Mouse (Mus musculus) liver, embryonic 15.5 days (tissue): ENCODE measurements at regions not wholly inside any gene's neighbourhood (a gene's known extent, or its start where the extent isn't known, plus 50 kb on each side); places are given as distances from the start of the nearest gene placed in this dataset.

Source experiments
- ATAC-seq: fragments of 200-750 bp; cut with Nextera tagmentation; 2 replicates; pipeline ENCODE4 v1.8.0; 2017; ENCODE audit warnings: moderate number of reproducible peaks, mild to moderate bottlenecking, moderate library complexity; ENCODE audit not compliant: insufficient read depth
- H3K27ac ChIP-seq: fragments of 300-500 bp; sonication (generic); replicated peaks from 2 replicates; pipeline ENCODE4 v1.5.1; 2015; ENCODE audit warnings: mild to moderate bottlenecking, inconsistent platforms
- H3K27me3 ChIP-seq: fragments of 300-500 bp; sonication (generic); 2 replicates; pipeline ENCODE4 v1.6.1; 2015; ENCODE audit warnings: mild to moderate bottlenecking, inconsistent platforms
- H3K36me3 ChIP-seq: fragments of 300-500 bp; sonication (generic); replicated peaks from 2 replicates; pipeline ENCODE4 v1.6.1; 2015; ENCODE audit warnings: moderate library complexity, mild to moderate bottlenecking, inconsistent platforms
- H3K4me1 ChIP-seq: fragments of 300-500 bp; sonication (generic); replicated peaks from 2 replicates; pipeline ENCODE4 v1.6.1; 2015; ENCODE audit warnings: inconsistent platforms
- H3K4me2 ChIP-seq: fragments of 300-500 bp; sonication (generic); 2 replicates; pipeline ENCODE4 v1.6.1; 2015; ENCODE audit warnings: moderate library complexity, mild to moderate bottlenecking, inconsistent platforms
- H3K4me3 ChIP-seq: fragments of 300-500 bp; sonication (generic); replicated peaks from 2 replicates; pipeline ENCODE4 v1.5.1; 2015; ENCODE audit warnings: mild to moderate bottlenecking, inconsistent platforms
- H3K9ac ChIP-seq: fragments of 300-500 bp; sonication (generic); 2 replicates; pipeline ENCODE4 v1.6.1; 2015; ENCODE audit warnings: moderate library complexity, mild to moderate bottlenecking, inconsistent platforms
- H3K9me3 ChIP-seq: fragments of 300-500 bp; sonication (generic); replicated peaks from 2 replicates; pipeline ENCODE4 v1.6.1; 2016; ENCODE audit warnings: inconsistent platforms
- WGBS: fragments of 180-500 bp; shearing (Covaris S2); methylation state at CpG from one replicate; pipeline ENCODE4 v1.1.7; 2015; ENCODE audit warnings: mixed read lengths; ENCODE audit not compliant: insufficient replicate concordance; 5-methylcytosine and 5-hydroxymethylcytosine counted together

DNA sequence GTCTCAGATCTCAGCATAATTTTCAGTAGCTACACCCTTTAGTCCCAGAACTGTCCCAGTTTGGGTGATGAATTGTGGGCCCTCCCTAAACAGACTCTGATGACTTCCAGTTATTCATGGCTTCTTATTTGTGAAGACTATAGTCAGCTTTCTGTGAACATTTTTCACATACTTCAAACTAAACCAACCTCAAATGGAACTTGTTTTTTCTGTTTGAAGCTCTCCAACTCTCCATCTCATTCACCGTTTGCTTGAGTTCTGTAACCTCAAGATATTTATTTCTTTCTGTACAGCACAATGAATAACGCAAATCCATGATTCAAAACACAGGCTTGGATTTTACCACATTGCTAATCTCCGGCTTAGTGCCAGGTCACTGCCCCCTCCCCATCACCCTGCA is 453.4 kb downstream of the Plcl1 start:
- Histone ChIP-seq H3K4me1 (no peaks in the 10 kb centered on the region), H3K9ac (no peak overlapping the region), H3K4me2 (no peak overlapping the region), H3K9me3 (no peaks in the 10 kb centered on the region), H3K36me3 (no peaks in the 10 kb centered on the region), H3K27ac (no peak overlapping the region), H3K4me3 (no peak overlapping the region), H3K27me3 (no peaks in the 10 kb centered on the region)
- WGBS, result 64% methylated on average over 3 of the region's 3 CpGs
- ATAC-seq, result no peak

DNA sequence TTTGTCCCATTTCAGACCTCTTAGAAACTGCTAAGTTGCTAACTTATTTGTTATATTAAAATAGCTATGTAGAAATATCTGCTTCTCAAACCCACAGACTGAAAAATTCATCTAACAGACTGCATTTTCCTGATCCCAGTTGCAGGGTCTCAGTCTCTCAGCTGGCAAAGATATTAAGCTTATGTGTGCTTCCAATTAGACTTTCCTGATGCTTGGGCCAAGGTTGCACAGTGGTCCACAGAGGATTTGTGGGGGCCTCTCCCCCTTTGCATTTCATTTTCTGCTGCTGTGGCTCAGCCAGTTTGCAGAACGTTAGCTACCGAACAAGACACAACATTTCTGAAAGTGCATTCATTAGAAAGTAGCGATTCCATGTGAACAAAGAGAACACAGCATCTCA is 457.4 kb downstream of the Plcl1 start:
- H3K4me1 ChIP-seq, result no peaks in the 10 kb centered on the region
- H3K27me3 ChIP-seq, result no peaks in the 10 kb centered on the region
- no peak overlapping the region for H3K4me3 ChIP-seq
- no peaks in the 10 kb centered on the region for H3K9me3 ChIP-seq
- WGBS, result 72% methylated on average over 3 of the region's 3 CpGs
- no peak overlapping the region for H3K9ac ChIP-seq
- no peak for ATAC-seq
- H3K4me2 ChIP-seq, result no peak overlapping the region
- H3K36me3 ChIP-seq, result no peaks in the 10 kb centered on the region
- H3K27ac ChIP-seq, result no peak overlapping the region

DNA sequence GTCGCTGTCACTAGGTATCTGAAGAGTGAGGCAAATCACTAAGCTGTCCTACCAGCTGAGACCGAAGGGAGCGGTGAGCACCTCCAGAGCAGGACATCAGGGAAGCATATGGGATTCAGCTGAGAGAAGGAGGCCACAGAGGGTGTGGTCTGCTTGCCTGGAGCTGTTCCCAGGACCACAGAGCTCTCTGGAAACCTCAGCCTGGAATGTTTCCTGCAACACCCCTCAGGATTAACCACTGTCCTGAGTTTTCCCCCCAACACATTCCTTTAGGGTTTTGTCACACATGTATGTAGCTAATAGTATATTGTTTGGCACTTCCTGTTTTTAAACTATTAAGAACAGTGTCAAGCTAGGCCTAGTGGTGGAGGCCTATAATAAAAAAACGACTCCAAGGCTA is 459.6 kb downstream of the Plcl1 start:
- Histone ChIP-seq H3K9me3 (no peaks in the 10 kb centered on the region), H3K4me3 (no peak overlapping the region), H3K27ac (no peak overlapping the region), H3K4me1 (no peaks in the 10 kb centered on the region), H3K36me3 (no peaks in the 10 kb centered on the region), H3K9ac (no peak overlapping the region), H3K4me2 (no peak overlapping the region), H3K27me3 (no peaks in the 10 kb centered on the region)
- 46% methylated on average over 4 of the region's 4 CpGs for WGBS
- no peak for ATAC-seq

DNA sequence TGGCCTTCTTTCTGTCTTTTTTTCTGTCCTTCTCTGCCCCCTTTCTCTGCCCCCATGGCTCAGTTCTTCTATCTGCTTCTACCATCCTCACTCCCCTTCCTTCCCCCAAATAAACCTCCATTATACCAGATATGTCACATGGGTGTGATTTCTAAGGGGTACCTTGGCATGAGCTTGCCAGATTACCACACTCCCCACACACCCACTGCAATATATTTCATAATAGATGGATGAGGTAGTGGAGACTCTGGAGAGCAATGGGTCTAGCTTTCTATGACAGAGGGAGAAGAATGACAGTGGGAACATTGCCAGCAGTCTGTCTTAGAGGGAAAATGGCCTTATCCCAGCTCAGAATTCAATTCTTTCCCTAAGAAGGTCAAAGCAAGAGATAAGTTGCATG is 461.0 kb downstream of the Plcl1 start:
- Histone ChIP-seq H3K4me1 (no peaks in the 10 kb centered on the region), H3K9me3 (no peaks in the 10 kb centered on the region), H3K27ac (no peak overlapping the region), H3K27me3 (no peaks in the 10 kb centered on the region), H3K36me3 (no peaks in the 10 kb centered on the region), H3K4me3 (no peak overlapping the region), H3K4me2 (no peak overlapping the region), H3K9ac (no peak overlapping the region)
- ATAC-seq, result no peak

DNA sequence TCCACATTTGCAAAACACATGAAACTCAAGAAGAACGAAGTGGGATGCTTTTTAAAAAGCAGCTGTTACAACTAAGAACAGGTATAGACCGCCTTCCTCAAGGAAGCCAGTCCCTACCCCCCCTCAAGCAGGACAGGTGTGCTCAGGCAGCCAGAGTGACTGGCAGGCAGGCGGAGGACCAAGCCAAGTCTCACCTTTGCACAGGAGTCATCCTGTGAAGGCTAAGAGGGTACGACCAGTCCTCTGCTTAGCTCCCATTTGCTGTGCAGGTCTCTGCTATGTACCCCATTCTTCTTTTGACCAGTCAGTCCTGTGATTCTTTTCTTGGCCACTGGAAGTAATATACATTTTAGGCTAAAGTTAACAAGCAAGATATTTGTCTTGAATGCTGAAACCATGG is 467.9 kb downstream of the Plcl1 start:
- H3K4me1 ChIP-seq, result no peaks in the 10 kb centered on the region
- 59% methylated on average over 4 of the region's 4 CpGs for WGBS

DNA sequence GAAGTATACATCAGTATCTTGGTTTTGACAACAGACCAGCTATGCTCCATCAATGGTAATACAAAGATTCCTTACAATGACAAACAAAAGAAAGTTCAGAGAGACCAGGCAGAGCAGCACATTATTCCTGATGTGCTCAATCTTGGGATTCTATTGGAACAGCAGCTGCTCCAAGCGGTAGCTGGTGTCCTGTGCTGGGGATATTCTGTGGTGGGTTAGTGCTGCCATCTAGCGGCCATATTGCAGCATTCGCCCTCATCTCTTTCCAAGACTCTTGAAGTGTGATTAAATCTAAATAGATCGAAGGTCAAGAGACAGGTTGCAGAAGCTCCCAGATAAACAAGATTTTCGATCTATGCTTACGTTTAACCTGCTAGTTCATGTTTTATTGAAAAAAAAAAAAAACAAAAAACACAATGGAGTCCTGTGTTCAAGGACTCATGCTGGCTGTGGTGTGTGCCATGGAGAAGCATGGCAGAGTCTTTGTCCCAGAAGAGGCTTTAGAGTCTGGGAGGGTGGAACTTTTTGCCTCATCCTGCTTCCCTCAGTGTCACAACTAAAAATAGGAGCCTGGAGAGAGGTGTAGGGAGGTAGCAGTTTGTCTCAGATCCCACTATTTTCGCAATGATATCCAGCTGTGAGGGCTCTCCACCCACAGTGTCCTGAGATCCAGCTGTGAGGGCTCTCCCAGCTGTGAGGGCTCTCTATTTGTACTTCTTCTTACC is 468.6 kb downstream of the Plcl1 start:
- H3K4me1 ChIP-seq, result no peaks in the 10 kb centered on the region
- no peak for ATAC-seq
- H3K4me3 ChIP-seq, result no peak overlapping the region
- no peak overlapping the region for H3K4me2 ChIP-seq
- WGBS, result 13% methylated on average over 7 of the region's 7 CpGs
- H3K27me3 ChIP-seq, result no peaks in the 10 kb centered on the region
- H3K27ac ChIP-seq, result no peak overlapping the region
- no peaks in the 10 kb centered on the region for H3K9me3 ChIP-seq
- no peak overlapping the region for H3K9ac ChIP-seq
- no peaks in the 10 kb centered on the region for H3K36me3 ChIP-seq

More for the DNA sequence above, 467.9 kb downstream of the Plcl1 start:
- H3K9me3 ChIP-seq, result no peaks in the 10 kb centered on the region
- H3K4me2 ChIP-seq, result no peak overlapping the region
- no peaks in the 10 kb centered on the region for H3K36me3 ChIP-seq
- no peak overlapping the region for H3K9ac ChIP-seq
- no peaks in the 10 kb centered on the region for H3K27me3 ChIP-seq
- no peak overlapping the region for H3K27ac ChIP-seq
- H3K4me3 ChIP-seq, result no peak overlapping the region
- no peak for ATAC-seq

DNA sequence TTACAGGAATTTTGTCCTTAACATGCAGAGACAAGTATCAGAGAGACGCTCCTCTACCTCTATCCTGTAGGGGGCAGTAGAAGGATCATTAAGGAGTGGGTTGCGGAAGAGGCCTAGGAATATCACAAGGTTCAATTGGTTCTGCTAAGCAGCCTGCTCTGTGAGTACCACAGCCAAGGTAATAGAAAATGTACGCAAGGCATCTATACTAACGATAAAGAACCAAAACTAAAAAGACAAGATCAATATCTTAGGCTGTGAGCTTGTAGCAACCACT is 469.1 kb downstream of the Plcl1 start:
- Histone ChIP-seq H3K27ac (no peak overlapping the region), H3K4me2 (no peak overlapping the region), H3K4me1 (no peaks in the 10 kb centered on the region), H3K4me3 (no peak overlapping the region), H3K27me3 (no peaks in the 10 kb centered on the region), H3K9me3 (no peaks in the 10 kb centered on the region), H3K9ac (no peak overlapping the region), H3K36me3 (no peaks in the 10 kb centered on the region)
- 67% methylated on average over 4 of the region's 4 CpGs for WGBS
- ATAC-seq, result no peak

DNA sequence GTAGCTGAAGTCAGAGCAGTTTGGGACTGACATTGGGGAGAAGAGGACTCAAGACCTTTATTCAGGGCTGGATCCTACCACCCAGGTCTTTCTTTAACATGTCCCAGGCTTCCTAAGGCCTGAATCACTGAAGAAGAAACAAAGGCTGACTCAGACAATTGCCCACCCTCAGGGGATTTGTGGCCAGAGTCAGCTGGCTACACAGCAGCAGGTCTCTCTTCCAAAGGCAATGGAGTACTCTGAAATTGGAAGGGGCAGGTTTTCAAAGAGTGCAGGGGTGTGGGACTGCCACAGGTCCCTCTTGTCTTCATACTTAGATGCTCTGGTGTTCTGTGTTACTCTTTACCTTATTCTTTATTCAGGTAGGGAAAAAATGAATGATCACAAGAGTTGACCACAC is 478.9 kb downstream of the Plcl1 start:
- Histone ChIP-seq H3K27me3 (peaks cover 7% of the 10 kb centered on the region; the same call in 1 of the 2 replicates), H3K4me1 (no peaks in the 10 kb centered on the region), H3K4me3 (no peak overlapping the region), H3K27ac (no peak overlapping the region), H3K9ac (no peak overlapping the region), H3K36me3 (no peaks in the 10 kb centered on the region), H3K9me3 (no peaks in the 10 kb centered on the region), H3K4me2 (no peak overlapping the region)
- no peak for ATAC-seq

DNA sequence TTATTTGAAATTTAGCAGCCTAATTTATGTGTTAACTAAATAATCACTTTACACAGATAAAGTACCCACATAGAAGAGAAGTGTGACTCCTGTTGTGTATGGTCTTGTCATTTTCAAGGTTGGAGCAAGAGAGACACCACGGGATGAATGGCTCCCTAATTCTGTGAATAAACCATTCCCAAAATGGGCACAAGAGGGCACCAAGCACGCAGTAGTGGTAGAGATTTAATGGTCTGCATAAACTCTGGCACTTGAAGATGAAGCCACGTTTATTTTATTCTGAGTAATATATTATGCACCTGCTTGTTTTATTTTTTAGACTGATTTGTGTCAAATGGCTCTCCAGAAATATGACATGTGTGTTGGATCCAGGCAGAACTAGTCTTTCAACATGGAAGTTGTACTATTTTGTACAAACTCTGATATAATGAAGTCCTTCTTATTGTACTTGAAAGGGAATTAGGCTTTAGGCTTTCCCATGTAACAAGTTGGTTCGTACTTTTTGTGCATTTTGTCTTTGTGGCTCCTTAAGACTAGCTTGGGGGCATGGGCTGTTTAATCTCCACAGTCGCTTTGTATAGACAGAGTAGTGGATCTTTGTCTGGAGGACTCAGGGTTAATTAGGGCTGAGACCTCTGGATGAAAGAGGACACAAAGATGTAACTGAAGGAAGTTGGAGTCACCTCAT is 480.8 kb downstream of the Plcl1 start:
- 20% methylated on average over 5 of the region's 5 CpGs for WGBS
- Histone ChIP-seq H3K27me3 (peaks cover 10% of the 10 kb centered on the region; the same call in 1 of the 2 replicates), H3K4me3 (no peak overlapping the region), H3K9me3 (no peaks in the 10 kb centered on the region), H3K4me1 (no peaks in the 10 kb centered on the region), H3K4me2 (no peak overlapping the region), H3K9ac (no peak overlapping the region), H3K36me3 (no peaks in the 10 kb centered on the region), H3K27ac (no peak overlapping the region)
- ATAC-seq, result no peak

DNA sequence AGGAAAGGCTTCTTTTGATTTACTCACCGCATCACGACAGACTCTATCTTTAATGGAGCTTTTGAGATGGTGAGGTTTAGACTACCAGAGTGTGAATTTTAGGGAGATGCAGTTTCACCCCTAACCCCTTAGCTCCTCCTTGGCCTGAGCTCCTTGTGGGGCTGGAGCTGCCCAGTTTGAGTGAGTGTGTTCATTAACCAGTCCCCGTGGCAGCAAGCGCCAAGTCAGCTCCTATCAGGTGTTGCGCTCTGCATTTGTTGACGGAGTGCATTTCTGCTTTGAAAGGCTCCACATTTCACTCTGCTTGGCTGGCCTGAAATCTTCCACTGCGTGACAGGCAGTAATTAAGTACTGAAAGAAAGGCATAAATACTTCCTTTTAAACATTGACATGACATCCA is 481.7 kb downstream of the Plcl1 start:
- 67% methylated on average over 7 of the region's 7 CpGs for WGBS
- H3K27me3 ChIP-seq, result peaks cover 12% of the 10 kb centered on the region; the same call in 1 of the 2 replicates

DNA sequence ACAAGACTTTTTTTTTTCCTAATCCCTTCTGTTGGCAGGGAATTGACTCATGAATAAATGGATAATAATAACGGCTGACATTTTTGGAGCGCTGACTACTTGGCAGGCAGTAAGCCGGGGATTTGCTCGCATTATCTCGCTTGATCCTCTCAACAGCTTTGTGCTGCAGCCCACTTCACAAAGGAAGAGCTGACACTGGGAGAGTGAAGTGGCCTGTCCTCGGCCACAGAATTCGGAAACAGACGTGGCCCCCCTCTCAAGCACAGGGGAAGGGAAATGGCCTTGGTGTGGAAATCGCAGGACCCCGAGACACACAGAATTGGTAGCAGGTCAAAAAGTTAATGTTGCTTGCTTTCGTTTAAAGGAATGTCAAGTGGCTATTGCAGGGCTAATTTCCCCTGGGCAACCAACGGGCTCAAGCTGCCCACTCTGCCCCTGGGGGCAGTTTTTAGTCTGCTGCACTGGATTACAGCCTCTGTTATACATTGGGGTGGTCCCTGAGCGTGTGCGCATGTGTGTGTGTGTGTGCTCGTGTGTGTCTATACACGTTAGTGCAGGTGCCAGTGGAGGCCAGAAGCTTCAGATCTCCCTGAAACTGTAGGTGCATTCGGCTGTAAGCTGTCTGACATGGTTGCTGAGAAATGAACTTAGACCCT is 483.1 kb downstream of the Plcl1 start:
- Histone ChIP-seq H3K9me3 (no peaks in the 10 kb centered on the region), H3K9ac (no peak overlapping the region), H3K27ac (no peak overlapping the region), H3K27me3 (peaks cover 12% of the 10 kb centered on the region; the same call in 1 of the 2 replicates), H3K4me2 (no peak overlapping the region), H3K4me1 (no peaks in the 10 kb centered on the region), H3K36me3 (no peaks in the 10 kb centered on the region), H3K4me3 (no peak overlapping the region)
- WGBS, result 63% methylated on average over 17 of the region's 17 CpGs
- ATAC-seq, result no peak

More for the DNA sequence above, 481.7 kb downstream of the Plcl1 start:
- Histone ChIP-seq H3K4me1 (no peaks in the 10 kb centered on the region), H3K9ac (no peak overlapping the region), H3K27ac (no peak overlapping the region), H3K4me2 (no peak overlapping the region), H3K36me3 (no peaks in the 10 kb centered on the region), H3K9me3 (no peaks in the 10 kb centered on the region), H3K4me3 (no peak overlapping the region)
- ATAC-seq, result no peak
